Mouse (Mus musculus) A20 (cell line): Measurements from ENCODE around the gene Tep1.
A peak's percentile ranks its signal among the peaks of the same experiment; 100 is the strongest.
"Not testable (repeated sequence)": the region's sequence is repeated elsewhere in the genome, so short reads cannot be mapped to it uniquely, and the experiment has no call there.

Experiments used
- DNase-seq: peaks from one replicate; pipeline ENCODE4 v3.0.0-alpha.2; 2011; ENCODE audit warnings: low read depth, low spot score

Gene Tep1

GRCm38 (mm10) chr14:50869889-50870804 is at the start of gene Tep1:
Tep1 (minus strand) TSS chr14:50870560.
- peak; percentile 95 for DNase-seq

- no peak for DNase-seq
These were observed 41.0 kb upstream of the Tep1 start for GRCm38 (mm10) chr14:50911356-50911755.

GRCm38 (mm10) chr14:50908126-50908525 is 37.8 kb upstream of the Tep1 start:
- DNase-seq, result no peak

GRCm38 (mm10) chr14:50905327-50905726 is 35.0 kb upstream of the Tep1 start:
- not testable (repeated sequence) for DNase-seq

- no peak for DNase-seq
These were observed 34.4 kb upstream of the Tep1 start for GRCm38 (mm10) chr14:50904828-50905129.

GRCm38 (mm10) chr14:50903973-50904827 is 33.8 kb upstream of the Tep1 start:
- no peak for DNase-seq

- peak; percentile 11 for DNase-seq
These were observed 27.6 kb upstream of the Tep1 start for GRCm38 (mm10) chr14:50897992-50898391.

GRCm38 (mm10) chr14:50897374-50897765 is 27.0 kb upstream of the Tep1 start, which contains the start of gene Klhl33:
Klhl33 (minus strand) TSS chr14:50897507.
- DNase-seq, result no peak

GRCm38 (mm10) chr14:50896747-50897373 is 26.5 kb upstream of the Tep1 start:
- no peak for DNase-seq

- DNase-seq, result no peak
These were observed 25.8 kb upstream of the Tep1 start for GRCm38 (mm10) chr14:50895985-50896746.

- DNase-seq, result no peak
These were observed 25.0 kb upstream of the Tep1 start for GRCm38 (mm10) chr14:50895407-50895806.

- DNase-seq, result no peak
These were observed 22.4 kb upstream of the Tep1 start for GRCm38 (mm10) chr14:50892541-50893459.

GRCm38 (mm10) chr14:50892091-50892490 is 21.7 kb upstream of the Tep1 start:
- no peak for DNase-seq

- DNase-seq, result no peak
These were observed 21.3 kb upstream of the Tep1 start for GRCm38 (mm10) chr14:50891621-50892020.

- DNase-seq, result no peak
These were observed 6.0 kb upstream of the Tep1 start for GRCm38 (mm10) chr14:50876236-50876950.

- DNase-seq, result no peak
These were observed 5.4 kb upstream of the Tep1 start for GRCm38 (mm10) chr14:50875591-50876230.

GRCm38 (mm10) chr14:50875175-50875574 is 4.8 kb upstream of the Tep1 start:
- no peak for DNase-seq

- DNase-seq, result peak; percentile 64
These were observed 924 bp upstream of the Tep1 start for GRCm38 (mm10) chr14:50871284-50871683.

GRCm38 (mm10) chr14:50870805-50871143 is 414 bp upstream of the Tep1 start:
- no peak for DNase-seq
